Mouse (Mus musculus) liver, adult 2 months (tissue): ENCODE measurements around the gene Ssc4d. TPM values are rescaled to one million over a fixed set of nuclear protein-coding genes. Genes with fewer than 3 reads are reported as not detected.
A peak's percentile ranks its signal among the peaks of the same experiment; 100 is the strongest.

Experiments
- DNase-seq: peaks from one replicate; pipeline ENCODE4 v3.0.0-alpha.2; 2011; ENCODE audit warnings: low read depth, low spot score; ENCODE audit errors: extremely low read depth
- H3K27ac ChIP-seq: fragments of 200-500 bp; replicated peaks from 2 replicates; pipeline ENCODE4 v1.5.1; 2012; ENCODE audit warnings: low read depth, mild to moderate bottlenecking, control low read depth, inconsistent platforms, low read length; ENCODE audit not compliant: insufficient read depth
- H3K27me3 ChIP-seq: fragments of 200-500 bp; 2 replicates; pipeline ENCODE4 v1.6.1; 2012; ENCODE audit warnings: mild to moderate bottlenecking, moderate library complexity, low read length, inconsistent platforms; ENCODE audit not compliant: control insufficient read depth, insufficient read depth
- H3K36me3 ChIP-seq: fragments of 200-500 bp; 2 replicates; pipeline ENCODE4 v1.6.1; 2012; ENCODE audit warnings: low read length, inconsistent platforms; ENCODE audit not compliant: control insufficient read depth, insufficient read depth
- H3K4me1 ChIP-seq: fragments of 200-500 bp; 2 replicates; pipeline ENCODE4 v1.6.1; 2011; ENCODE audit warnings: low read length; ENCODE audit not compliant: control insufficient read depth, insufficient read depth
- H3K4me3 ChIP-seq: fragments of 200-500 bp; 2 replicates; pipeline ENCODE4 v1.5.1; 2011; ENCODE audit warnings: low read depth, mild to moderate bottlenecking, control low read depth, low read length, moderate library complexity; ENCODE audit not compliant: insufficient read depth
- H3K79me2 ChIP-seq: fragments of 200-500 bp; 2 replicates; pipeline ENCODE4 v1.6.1; 2012; ENCODE audit warnings: inconsistent platforms, mild to moderate bottlenecking, low read length, moderate library complexity; ENCODE audit not compliant: control insufficient read depth, insufficient read depth
- H3K9ac ChIP-seq: fragments of 200-500 bp; 2 replicates; pipeline ENCODE4 v1.6.1; 2012; ENCODE audit warnings: low read depth, mild to moderate bottlenecking, control low read depth, inconsistent platforms, low read length
- CTCF ChIP-seq: fragments of 200-500 bp; IDR thresholded peaks from 2 replicates; pipeline ENCODE4 v1.5.1; 2011; ENCODE audit warnings: low read depth, low read length, control low read depth
- POLR2A ChIP-seq: fragments of 200-500 bp; IDR thresholded peaks from 2 replicates; pipeline ENCODE4 v1.6.1; 2011; ENCODE audit warnings: low read length, control low read depth; ENCODE audit not compliant: insufficient read depth; ENCODE audit errors: extremely low read depth
- WGBS: fragments of 180-500 bp; shearing (Covaris S2); methylation state at CpG from one replicate; pipeline ENCODE4 v1.1.7; 2018; 5-methylcytosine and 5-hydroxymethylcytosine counted together
- polyA plus RNA-seq: library from polyadenylated mRNA; depleted of rRNA; stranded (reverse); fragments of >200 nt; gene quantifications from 2 replicates; pipeline ENCODE4 v1.2.3, GENCODE M21; 2012
- total RNA-seq: library from RNA; depleted of rRNA; stranded (reverse); fragments of >200 nt; gene quantifications from 2 replicates; pipeline ENCODE4 v1.2.3, GENCODE M21; 2014

The Ssc4d gene
- total and polyA plus RNA-seq, 2 experiments: 4.8 to 6.5 TPM

DNA sequence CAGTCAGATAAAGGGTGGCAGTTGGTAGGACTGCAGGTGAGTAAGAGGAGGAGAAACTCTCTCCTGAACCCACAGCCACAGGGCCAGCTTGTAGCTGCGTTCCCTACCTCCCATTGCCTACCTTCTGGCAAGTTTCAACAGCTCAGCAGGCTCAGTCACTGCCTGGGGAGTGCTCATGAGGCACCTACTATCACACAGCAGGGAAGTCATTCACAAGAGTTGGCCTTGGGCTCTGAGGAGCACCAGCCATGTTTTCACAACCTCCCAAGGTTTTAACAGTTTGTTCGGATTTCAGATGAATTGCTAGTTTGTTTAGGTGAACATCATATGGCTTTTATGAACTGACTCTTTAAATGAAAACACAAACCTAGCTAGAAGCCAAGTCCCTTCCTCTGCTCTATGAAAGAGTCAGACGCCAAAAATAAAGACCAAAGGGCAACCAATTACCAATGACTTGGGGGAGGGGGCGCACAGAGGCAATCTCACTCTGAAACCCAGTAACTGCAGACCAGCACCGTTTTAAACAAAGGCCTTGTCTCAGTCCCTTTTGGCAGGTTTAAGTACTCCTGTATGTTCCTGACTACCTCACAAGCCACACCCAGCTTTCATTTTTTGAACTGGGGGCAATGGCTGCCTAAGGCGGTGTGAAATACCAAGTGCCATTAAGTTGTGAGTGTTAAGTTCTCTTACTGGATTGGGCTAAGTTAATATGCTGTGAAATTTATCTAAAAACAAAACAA, 44.5 kb downstream of the Ssc4d start:
- H3K79me2 ChIP-seq: peaks cover 38% of the 10 kb centered on the region
- no peak overlapping the region for H3K4me3 ChIP-seq
- 46% methylated on average over 6 of the region's 6 CpGs for WGBS
- H3K27ac ChIP-seq: peak overlapping the region; percentile 59
- no peaks in the 10 kb centered on the region for H3K27me3 ChIP-seq
- no peak for TF ChIP-seq POLR2A
- no peak for TF ChIP-seq CTCF
- DNase-seq: peak; percentile 45
- H3K9ac ChIP-seq: no peak overlapping the region
- H3K4me1 ChIP-seq: peaks cover 23% of the 10 kb centered on the region
- H3K36me3 ChIP-seq: peaks cover 5% of the 10 kb centered on the region; the same call in 1 of the 2 replicates

DNA sequence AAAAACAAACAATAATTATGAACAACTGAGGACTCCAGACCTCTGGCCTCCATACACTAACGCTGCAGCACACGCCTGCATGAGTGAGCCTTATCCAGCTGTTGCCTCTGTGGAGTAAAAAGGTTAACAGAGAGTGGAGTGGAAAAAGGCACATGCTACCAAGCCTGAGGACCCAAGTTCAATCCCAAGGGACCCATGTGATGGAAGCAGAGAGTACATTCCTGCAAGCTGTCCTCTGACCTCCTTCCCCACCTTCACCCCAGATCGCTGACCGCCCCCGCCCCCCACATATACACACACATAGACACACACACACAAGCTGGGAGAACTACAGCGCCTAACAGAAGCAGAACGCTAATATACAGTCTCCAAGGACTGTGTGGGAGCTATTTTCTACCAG, 50.4 kb downstream of the Ssc4d start:
- Histone ChIP-seq H3K36me3 (peaks cover 12% of the 10 kb centered on the region; the same call in 1 of the 2 replicates), H3K27ac (no peak overlapping the region), H3K9ac (no peak overlapping the region), H3K27me3 (no peaks in the 10 kb centered on the region), H3K79me2 (peaks cover 37% of the 10 kb centered on the region), H3K4me3 (no peak overlapping the region), H3K4me1 (peaks cover 4% of the 10 kb centered on the region; the same call in 1 of the 2 replicates)
- 92% methylated on average over 7 of the region's 7 CpGs for whole genome bisulfite sequencing
- no peak for DNase-seq
- TF ChIP-seq CTCF (no peak), POLR2A (no peak)

DNA sequence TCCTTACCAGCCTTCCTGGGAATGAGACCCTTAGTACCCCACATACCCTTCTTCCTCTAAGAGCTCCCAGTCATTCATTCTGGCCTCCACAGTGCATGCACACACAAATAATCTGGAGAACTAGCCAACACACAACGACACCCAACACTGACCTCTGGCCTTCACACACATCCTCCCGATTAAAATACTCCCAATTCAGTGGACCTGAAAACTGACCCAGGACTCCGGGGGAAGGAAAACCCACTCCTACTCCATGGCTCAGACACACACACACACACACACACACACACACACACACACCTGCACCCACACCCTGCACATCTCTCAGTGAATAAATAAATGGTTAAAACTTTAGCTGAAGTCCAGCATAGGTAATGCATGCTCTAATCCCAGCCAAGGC, 54.4 kb downstream of the Ssc4d start:
- Histone ChIP-seq H3K27ac (no peak overlapping the region), H3K36me3 (peaks cover 9% of the 10 kb centered on the region; the same call in 1 of the 2 replicates), H3K9ac (no peak overlapping the region), H3K4me1 (peaks cover 19% of the 10 kb centered on the region), H3K79me2 (peaks cover 29% of the 10 kb centered on the region; the same call in 1 of the 2 replicates), H3K4me3 (no peak overlapping the region), H3K27me3 (no peaks in the 10 kb centered on the region)
- 53% methylated on average over 3 of the region's 3 CpGs for WGBS
- no peak for DNase-seq
- TF ChIP-seq CTCF (no peak), POLR2A (no peak)

DNA sequence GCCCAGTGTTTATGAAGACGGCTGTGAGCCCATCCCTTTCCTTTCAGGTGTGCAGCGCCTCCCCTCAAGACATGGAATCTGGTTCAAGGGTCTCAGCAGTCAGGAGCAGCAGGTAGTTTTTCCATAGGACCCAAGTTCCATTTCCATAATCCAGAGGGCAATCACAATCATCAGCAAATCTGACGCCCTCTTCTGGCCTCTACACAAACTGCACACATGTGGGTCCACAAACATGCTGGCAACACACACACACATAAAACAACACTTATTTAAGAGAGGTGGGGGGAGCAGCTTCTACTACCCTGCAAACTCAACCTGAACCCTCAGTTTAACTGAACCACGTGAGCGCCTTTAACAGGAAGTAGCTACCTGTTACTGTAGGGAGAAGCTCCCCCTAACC, 55.7 kb downstream of the Ssc4d start:
- H3K9ac ChIP-seq: no peak overlapping the region
- no peaks in the 10 kb centered on the region for H3K27me3 ChIP-seq
- no peak overlapping the region for H3K4me3 ChIP-seq
- H3K4me1 ChIP-seq: peaks cover 25% of the 10 kb centered on the region
- TF ChIP-seq CTCF: no peak
- no peak for TF ChIP-seq POLR2A
- H3K27ac ChIP-seq: no peak overlapping the region
- peaks cover 9% of the 10 kb centered on the region; the same call in 1 of the 2 replicates for H3K36me3 ChIP-seq
- H3K79me2 ChIP-seq: peaks cover 24% of the 10 kb centered on the region; the same call in 1 of the 2 replicates
- DNase-seq: no peak
- WGBS: 96% methylated on average over 5 of the region's 5 CpGs

DNA sequence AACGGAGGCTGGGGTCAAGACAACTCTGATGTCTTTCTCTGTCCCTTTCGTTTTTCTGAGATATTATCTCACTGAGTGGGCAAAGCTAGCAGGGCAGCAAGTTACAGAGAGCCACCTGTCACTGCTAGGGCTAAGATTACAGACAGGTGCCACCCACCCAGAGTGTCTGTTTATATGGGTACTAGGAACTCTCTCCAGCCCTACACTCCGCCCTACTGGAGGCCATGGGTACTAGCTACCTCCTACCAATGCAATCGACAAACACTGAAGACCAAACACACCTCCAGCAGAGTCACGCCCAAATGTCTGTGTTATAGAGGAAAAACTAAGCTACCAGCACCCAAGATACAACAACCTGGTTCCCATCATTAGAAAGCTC, 56.3 kb downstream of the Ssc4d start:
- WGBS: 92% methylated on average over 5 of the region's 5 CpGs
- no peak overlapping the region for H3K27ac ChIP-seq

More for the DNA sequence above, 56.3 kb downstream of the Ssc4d start:
- TF ChIP-seq CTCF (no peak), POLR2A (no peak)
- Histone ChIP-seq H3K79me2 (peaks cover 23% of the 10 kb centered on the region; the same call in 1 of the 2 replicates), H3K4me1 (peaks cover 25% of the 10 kb centered on the region), H3K9ac (no peak overlapping the region), H3K4me3 (no peak overlapping the region), H3K36me3 (peaks cover 9% of the 10 kb centered on the region; the same call in 1 of the 2 replicates), H3K27me3 (no peaks in the 10 kb centered on the region)
- DNase-seq: no peak
